Mouse (Mus musculus): ENCODE measurements around the gene Lamp1. TPM values are rescaled to one million over a fixed set of nuclear protein-coding genes. Genes with fewer than 3 reads are reported as not detected.

Gene Lamp1
- polyA plus RNA-seq, 1 experiment from 2014 or later = 242 TPM

GRCm38 (mm10) chr8:13204371-13205140 is 45.6 kb downstream of the Lamp1 start:
- Histone ChIP-seq H3K36me3 (no peaks in the 10 kb centered on the region), H3K9ac (replicated peaks) (no peak overlapping the region), H3K9me3 (no peaks in the 10 kb centered on the region), H3K4me3 (no peak overlapping the region), H3K27me3 (peaks cover 21% of the 10 kb centered on the region), H3K4me1 (peaks cover 12% of the 10 kb centered on the region), H3K4me2 (replicated peaks) (no peak overlapping the region), H3K27ac (replicated peaks) (no peak overlapping the region)
- no peak for ATAC-seq (replicated peaks)
- 72% methylated on average over 12 of the region's 12 CpGs for WGBS

GRCm38 (mm10) chr8:13205311-13205710 is 46.4 kb downstream of the Lamp1 start:
- H3K27ac ChIP-seq (replicated peaks) = no peak overlapping the region
- no peaks in the 10 kb centered on the region for H3K36me3 ChIP-seq
- no peak for ATAC-seq (replicated peaks)
- H3K4me2 ChIP-seq (replicated peaks) = no peak overlapping the region
- H3K9ac ChIP-seq (replicated peaks) = no peak overlapping the region
- 85% methylated on average over 5 of the region's 5 CpGs for WGBS
- H3K27me3 ChIP-seq = peaks cover 21% of the 10 kb centered on the region
- H3K4me3 ChIP-seq = no peak overlapping the region
- peaks cover 6% of the 10 kb centered on the region for H3K4me1 ChIP-seq
- H3K9me3 ChIP-seq = no peaks in the 10 kb centered on the region

- Histone ChIP-seq H3K9me3 (no peaks in the 10 kb centered on the region), H3K4me1 (no peaks in the 10 kb centered on the region; the same call in 1 of the 2 replicates), H3K4me2 (replicated peaks) (no peak overlapping the region), H3K4me3 (no peak overlapping the region), H3K36me3 (no peaks in the 10 kb centered on the region), H3K9ac (replicated peaks) (no peak overlapping the region), H3K27ac (replicated peaks) (no peak overlapping the region), H3K27me3 (peaks cover 18% of the 10 kb centered on the region)
- ATAC-seq (replicated peaks) = no peak
- WGBS = 53% methylated on average over 5 of the region's 5 CpGs
Measured at GRCm38 (mm10) chr8:13206290-13206689, 47.3 kb downstream of the Lamp1 start.

GRCm38 (mm10) chr8:13208627-13209355 is 49.8 kb downstream of the Lamp1 start:
- no peak overlapping the region for H3K4me2 ChIP-seq (replicated peaks)
- peaks cover 5% of the 10 kb centered on the region for H3K4me1 ChIP-seq
- no peaks in the 10 kb centered on the region for H3K36me3 ChIP-seq
- WGBS = 51% methylated on average over 6 of the region's 6 CpGs
- H3K4me3 ChIP-seq = no peak overlapping the region
- H3K27me3 ChIP-seq = no peaks in the 10 kb centered on the region
- no peak for ATAC-seq (replicated peaks)
- H3K9ac ChIP-seq (replicated peaks) = no peak overlapping the region
- H3K9me3 ChIP-seq = no peaks in the 10 kb centered on the region
- no peak overlapping the region for H3K27ac ChIP-seq (replicated peaks)

- no peak overlapping the region for H3K27ac ChIP-seq (replicated peaks)
- H3K4me1 ChIP-seq = peaks cover 5% of the 10 kb centered on the region
- no peak overlapping the region for H3K9ac ChIP-seq (replicated peaks)
- 50% methylated on average over 1 of the region's 1 CpGs for WGBS
- H3K4me2 ChIP-seq (replicated peaks) = no peak overlapping the region
- H3K9me3 ChIP-seq = no peaks in the 10 kb centered on the region
- no peaks in the 10 kb centered on the region for H3K27me3 ChIP-seq
- no peaks in the 10 kb centered on the region for H3K36me3 ChIP-seq
- no peak for ATAC-seq (replicated peaks)
- no peak overlapping the region for H3K4me3 ChIP-seq
Measured at GRCm38 (mm10) chr8:13209770-13210169, 50.8 kb downstream of the Lamp1 start.

- Histone ChIP-seq H3K9me3 (no peaks in the 10 kb centered on the region), H3K4me2 (replicated peaks) (peak overlapping the region; percentile 28; the same call in 1 of the 2 replicates), H3K4me3 (no peak overlapping the region), H3K27ac (replicated peaks) (no peak overlapping the region), H3K4me1 (peaks cover 5% of the 10 kb centered on the region), H3K9ac (replicated peaks) (no peak overlapping the region), H3K36me3 (no peaks in the 10 kb centered on the region), H3K27me3 (no peaks in the 10 kb centered on the region)
- peak; percentile 72 for ATAC-seq (replicated peaks)
- 24% methylated on average over 10 of the region's 10 CpGs for WGBS
Measured at GRCm38 (mm10) chr8:13213479-13214268, 54.7 kb downstream of the Lamp1 start.

- Histone ChIP-seq H3K4me1 (peaks cover 5% of the 10 kb centered on the region), H3K27me3 (no peaks in the 10 kb centered on the region), H3K9me3 (no peaks in the 10 kb centered on the region), H3K36me3 (no peaks in the 10 kb centered on the region), H3K9ac (replicated peaks) (no peak overlapping the region), H3K4me2 (replicated peaks) (no peak overlapping the region), H3K27ac (replicated peaks) (no peak overlapping the region), H3K4me3 (no peak overlapping the region)
- no peak for ATAC-seq (replicated peaks)
- 74% methylated on average over 8 of the region's 8 CpGs for WGBS
Measured at GRCm38 (mm10) chr8:13216386-13216785, 57.4 kb downstream of the Lamp1 start.

GRCm38 (mm10) chr8:13217093-13217492 is 58.1 kb downstream of the Lamp1 start:
- Histone ChIP-seq H3K27ac (replicated peaks) (no peak overlapping the region), H3K4me3 (no peak overlapping the region), H3K9me3 (no peaks in the 10 kb centered on the region), H3K4me1 (peaks cover 5% of the 10 kb centered on the region), H3K27me3 (no peaks in the 10 kb centered on the region), H3K4me2 (replicated peaks) (no peak overlapping the region), H3K9ac (replicated peaks) (no peak overlapping the region), H3K36me3 (no peaks in the 10 kb centered on the region)
- no peak for ATAC-seq (replicated peaks)
- WGBS = 63% methylated on average over 5 of the region's 5 CpGs

GRCm38 (mm10) chr8:13217986-13218385 is 59.0 kb downstream of the Lamp1 start:
- H3K4me1 ChIP-seq = peaks cover 4% of the 10 kb centered on the region
- H3K4me2 ChIP-seq (replicated peaks) = no peak overlapping the region
- no peak overlapping the region for H3K4me3 ChIP-seq
- H3K9me3 ChIP-seq = no peaks in the 10 kb centered on the region
- H3K36me3 ChIP-seq = no peaks in the 10 kb centered on the region
- no peak overlapping the region for H3K27ac ChIP-seq (replicated peaks)
- H3K27me3 ChIP-seq = no peaks in the 10 kb centered on the region
- H3K9ac ChIP-seq (replicated peaks) = no peak overlapping the region
- no peak for ATAC-seq (replicated peaks)

GRCm38 (mm10) chr8:13218441-13218840 is 59.5 kb downstream of the Lamp1 start:
- no peaks in the 10 kb centered on the region for H3K9me3 ChIP-seq
- H3K27me3 ChIP-seq = no peaks in the 10 kb centered on the region
- H3K27ac ChIP-seq (replicated peaks) = no peak overlapping the region
- no peak overlapping the region for H3K9ac ChIP-seq (replicated peaks)
- no peak overlapping the region for H3K4me3 ChIP-seq
- H3K36me3 ChIP-seq = no peaks in the 10 kb centered on the region
- H3K4me2 ChIP-seq (replicated peaks) = no peak overlapping the region
- ATAC-seq (replicated peaks) = no peak
- WGBS = 86% methylated on average over 4 of the region's 4 CpGs
- no peaks in the 10 kb centered on the region for H3K4me1 ChIP-seq

GRCm38 (mm10) chr8:13224426-13224825 is 65.5 kb downstream of the Lamp1 start:
- 86% methylated on average over 9 of the region's 9 CpGs for WGBS
- Histone ChIP-seq H3K27me3 (no peaks in the 10 kb centered on the region), H3K4me3 (no peak overlapping the region), H3K9ac (replicated peaks) (no peak overlapping the region), H3K9me3 (no peaks in the 10 kb centered on the region), H3K36me3 (no peaks in the 10 kb centered on the region), H3K27ac (replicated peaks) (no peak overlapping the region), H3K4me1 (0 out of 2 replicates have a peak, but pooled peaks cover 3% of the 10 kb centered on the region), H3K4me2 (replicated peaks) (no peak overlapping the region)
- no peak for ATAC-seq (replicated peaks)
